10 mouse cellular contexts compared by ENCODE assay signal in the genomic region with DNA sequence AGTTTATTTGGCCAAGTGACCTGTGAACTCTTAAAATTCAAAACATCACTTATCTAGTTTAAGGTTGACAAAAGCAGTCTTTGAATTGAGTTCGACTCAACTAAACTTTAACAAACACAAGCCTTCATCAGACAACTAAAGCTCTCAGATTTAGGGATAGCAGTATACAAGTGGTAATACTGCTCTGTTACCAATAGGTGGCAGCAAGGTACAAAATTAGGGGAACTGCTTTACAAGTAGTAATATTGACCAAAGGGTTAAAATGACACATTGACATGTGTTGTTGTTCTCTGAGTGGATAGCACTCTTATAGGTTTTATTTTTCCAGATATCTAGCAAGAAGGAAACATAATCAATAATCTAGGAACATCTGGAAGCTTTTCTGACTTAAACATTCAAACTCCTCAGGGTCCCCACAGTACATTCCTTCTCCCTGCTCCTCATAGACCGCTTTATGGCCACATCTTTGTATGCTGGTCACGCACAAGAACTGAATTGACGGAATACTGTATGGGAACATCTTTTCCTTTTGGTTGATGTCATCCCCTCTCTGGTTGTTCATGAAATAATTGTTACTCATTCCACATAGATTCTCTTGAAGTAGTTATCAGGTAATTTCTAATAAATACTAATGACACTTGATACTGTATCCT. TPM values are rescaled to one million over a fixed set of nuclear protein-coding genes. Genes with fewer than 3 reads are reported as not detected.
A peak's percentile ranks its signal among the peaks of the same experiment; 100 is the strongest.
DNase-seq lines count a peak whose midpoint lies in the region; ATAC-seq and TF ChIP-seq lines count a peak whose summit lies in the region.
"Had no signal": no experiment of that assay in that cellular context is flagged by ENCODE, and none has a peak within 500 bp of the region (broad histone marks: within the 10 kb centered on the region; RNA-seq: fewer than 3 reads in every experiment).

No protein-coding gene starts in this region.

- TF ChIP-seq EP300 in heart, adult 2 months (IDR thresholded peaks at IDR 0.05; ENCODE audit: insufficient read depth, low read depth, low read length) = no peak
- no peak for TF ChIP-seq EP300 in stomach, postnatal 0 days (optimal IDR thresholded peaks at IDR 0.05)

- 53% methylated on average over 4 of the region's 4 CpGs for WGBS in heart, adult 2 months
- 59% methylated on average over 4 of the region's 4 CpGs for WGBS in heart, embryonic 10.5 days
- WGBS in neural tube, embryonic 12.5 days = 71% methylated on average over 4 of the region's 4 CpGs
- WGBS in neural tube, embryonic 15.5 days = 69% methylated on average over 4 of the region's 4 CpGs
- 64% methylated on average over 4 of the region's 4 CpGs for WGBS in stomach, postnatal 0 days

- intact Hi-C loops in heart, adult 2 months (cut with DNase I) = no loop called here
- intact Hi-C loops in gastrocnemius, postnatal 14 days (cut with DNase I; ENCODE audit: low total_unique reads) = no loop called here

- no peaks in the 10 kb centered on the region for H3K79me2 ChIP-seq in heart, adult 2 months (replicated peaks; ENCODE audit: control insufficient read depth, insufficient read depth, low read length)

- no peak overlapping the region for H3K4me3 ChIP-seq in heart, adult 2 months
- H3K4me3 ChIP-seq in heart, embryonic 10.5 days = no peak overlapping the region
- H3K4me3 ChIP-seq in neural tube, embryonic 12.5 days = no peak overlapping the region
- no peak overlapping the region for H3K4me3 ChIP-seq in neural tube, embryonic 15.5 days (replicated peaks)
- no peak overlapping the region for H3K4me3 ChIP-seq in stomach, postnatal 0 days (ENCODE audit: low read depth, low read length)

- no peak for TF ChIP-seq POLR2A in heart, adult 2 months (IDR thresholded peaks at IDR 0.05; ENCODE audit: insufficient read depth, low read depth, low read length)

- no peak overlapping the region for H3K27ac ChIP-seq in heart, adult 2 months
- no peak overlapping the region for H3K27ac ChIP-seq in heart, embryonic 10.5 days
- no peak overlapping the region for H3K27ac ChIP-seq in neural tube, embryonic 12.5 days
- H3K27ac ChIP-seq in neural tube, embryonic 15.5 days (replicated peaks) = no peak overlapping the region
- H3K27ac ChIP-seq in stomach, postnatal 0 days (replicated peaks) = no peak overlapping the region

- no peak for DNase-seq in heart, adult 2 months
- DNase-seq in heart, embryonic 10.5 days (ENCODE audit: low spot score) = no peak
- DNase-seq in fibroblast of lung, adult 2 months (ENCODE audit: low read depth) = peak; percentile 4
- no peak for DNase-seq in stomach, postnatal 0 days (ENCODE audit: low spot score)
- no peak for DNase-seq in cerebellum, postnatal 36 days
- no peak for DNase-seq in gastrocnemius, postnatal 14 days
- DNase-seq: cerebellum, postnatal 25 days had no signal

- no peak overlapping the region for H3K9ac ChIP-seq in heart, adult 2 months (ENCODE audit: low read depth, low read length)
- H3K9ac ChIP-seq in neural tube, embryonic 12.5 days = no peak overlapping the region
- no peak overlapping the region for H3K9ac ChIP-seq in neural tube, embryonic 15.5 days (replicated peaks)
- no peak overlapping the region for H3K9ac ChIP-seq in stomach, postnatal 0 days (ENCODE audit: low read length)

- peak; percentile 76 for TF ChIP-seq CTCF in heart, adult 2 months (IDR thresholded peaks at IDR 0.05)
- TF ChIP-seq CTCF in stomach, postnatal 0 days (IDR thresholded peaks at IDR 0.05; ENCODE audit: low read depth) = peak; percentile 78

- H3K4me1 ChIP-seq in heart, adult 2 months (ENCODE audit: control insufficient read depth, insufficient read depth, low read length) = no peaks in the 10 kb centered on the region
- H3K4me1 ChIP-seq in heart, embryonic 10.5 days = no peaks in the 10 kb centered on the region
- H3K4me1 ChIP-seq in neural tube, embryonic 12.5 days = no peaks in the 10 kb centered on the region
- no peaks in the 10 kb centered on the region for H3K4me1 ChIP-seq in neural tube, embryonic 15.5 days
- no peaks in the 10 kb centered on the region for H3K4me1 ChIP-seq in stomach, postnatal 0 days (replicated peaks; ENCODE audit: control insufficient read depth, insufficient read depth)

- ATAC-seq in neural tube, embryonic 12.5 days (ENCODE audit: low FRiP score, low read depth) = peak; percentile 58; the same call in 1 of the 2 replicates
- ATAC-seq in neural tube, embryonic 15.5 days (ENCODE audit: low FRiP score) = no peak
- ATAC-seq in stomach, postnatal 0 days (ENCODE audit: low FRiP score, low TSS enrichment) = no peak

- no peaks in the 10 kb centered on the region for H3K9me3 ChIP-seq in heart, embryonic 10.5 days
- no peaks in the 10 kb centered on the region for H3K9me3 ChIP-seq in neural tube, embryonic 12.5 days
- no peaks in the 10 kb centered on the region for H3K9me3 ChIP-seq in neural tube, embryonic 15.5 days (replicated peaks)
- H3K9me3 ChIP-seq in stomach, postnatal 0 days (ENCODE audit: control insufficient read depth, low read length) = no peaks in the 10 kb centered on the region

- H3K4me2 ChIP-seq in neural tube, embryonic 12.5 days (replicated peaks) = no peak overlapping the region
- H3K4me2 ChIP-seq in neural tube, embryonic 15.5 days = no peak overlapping the region
- no peak overlapping the region for H3K4me2 ChIP-seq in stomach, postnatal 0 days (replicated peaks; ENCODE audit: low read depth)
- H3K4me2 ChIP-seq: heart, embryonic 11.5 days had no signal

- H3K36me3 ChIP-seq in heart, adult 2 months (ENCODE audit: control insufficient read depth, insufficient read depth, low read length) = no peaks in the 10 kb centered on the region
- no peaks in the 10 kb centered on the region for H3K36me3 ChIP-seq in heart, embryonic 10.5 days
- no peaks in the 10 kb centered on the region for H3K36me3 ChIP-seq in neural tube, embryonic 12.5 days
- no peaks in the 10 kb centered on the region for H3K36me3 ChIP-seq in neural tube, embryonic 15.5 days
- H3K36me3 ChIP-seq in stomach, postnatal 0 days (ENCODE audit: control insufficient read depth, insufficient read depth, low read length) = no peaks in the 10 kb centered on the region

- no peaks in the 10 kb centered on the region for H3K27me3 ChIP-seq in heart, adult 2 months (ENCODE audit: control insufficient read depth, insufficient read depth, low read length)
- no peaks in the 10 kb centered on the region for H3K27me3 ChIP-seq in heart, embryonic 10.5 days (ENCODE audit: insufficient read depth, poor library complexity, severe bottlenecking)
- H3K27me3 ChIP-seq in neural tube, embryonic 12.5 days (replicated peaks) = no peaks in the 10 kb centered on the region
- H3K27me3 ChIP-seq in neural tube, embryonic 15.5 days (replicated peaks) = no peaks in the 10 kb centered on the region
- no peaks in the 10 kb centered on the region for H3K27me3 ChIP-seq in stomach, postnatal 0 days (ENCODE audit: control insufficient read depth, insufficient read depth, low read length)

RNA-seq across cellular contexts. Expression of a gene that starts 23.7 kb away (rescaled TPM):
- total RNA-seq in heart, adult 2 months (2021) = not detected
- not detected in 2 replicates for polyA plus RNA-seq in heart, adult 2 months (2012; rRNA removed)
- 0.03 TPM in 1 of 2 replicates, not detected in the other for polyA plus RNA-seq in heart, embryonic 10.5 days (2016; fragmentation: Nextera tagmentation; extraction: Ambion mirVana)
- 0.05 TPM in 1 of 2 replicates, not detected in the other for polyA plus RNA-seq in neural tube, embryonic 12.5 days (2016; fragmentation: Nextera tagmentation; extraction: Ambion mirVana)
- 0.06 and 0.18 TPM in 2 replicates for polyA plus RNA-seq in neural tube, embryonic 15.5 days (2015; fragmentation: Nextera tagmentation; extraction: Ambion mirVana)
- 0.02 TPM in 1 of 2 replicates, not detected in the other for polyA plus RNA-seq in stomach, postnatal 0 days (2015; fragmentation: Nextera tagmentation; extraction: Ambion mirVana)
- total RNA-seq in gastrocnemius, postnatal 14 days (2021) = not detected
